Mouse (Mus musculus) testis, adult 2 months (tissue): Measurements from ENCODE around the gene Polr1e.
"Not testable (repeated sequence)": the region's sequence is repeated elsewhere in the genome, so short reads cannot be mapped to it uniquely, and the experiment has no call there.

Experiments used
- CTCF ChIP-seq: fragments of 200-500 bp; IDR thresholded peaks from 2 replicates; pipeline ENCODE4 v1.5.1; 2012; ENCODE audit warnings: low read depth, mild to moderate bottlenecking, inconsistent platforms, low read length, moderate library complexity; ENCODE audit not compliant: control insufficient read depth, insufficient read depth, insufficient replicate concordance
- POLR2A ChIP-seq: fragments of 200-500 bp; IDR thresholded peaks from 2 replicates; pipeline ENCODE4 v1.6.1; 2012; ENCODE audit warnings: low read depth, mild to moderate bottlenecking, inconsistent platforms, low read length, moderate library complexity; ENCODE audit not compliant: control insufficient read depth

GRCm38 (mm10) chr4:44993179-44993578 is 25.2 kb upstream of the Polr1e start:
- TF ChIP-seq CTCF, POLR2A: not testable (repeated sequence)
